Mouse (Mus musculus): ENCODE results near the gene Sgca.
A peak's percentile ranks its signal among the peaks of the same experiment; 100 is the strongest.

The Sgca gene

GRCm38 (mm10) chr11:95001584-95002347, 25.6 kb upstream of the Sgca start:
- DNase-seq (ENCODE audit: low spot score in 2 of 2): no peak

- peak in 1 of 2 experiments; percentile 79 for DNase-seq (ENCODE audit: low spot score in 2 of 2)
Measured at GRCm38 (mm10) chr11:95001058-95001457, 24.9 kb upstream of the Sgca start.

- DNase-seq (ENCODE audit: low spot score in 2 of 2): no peak
Measured at GRCm38 (mm10) chr11:95000548-95000947, 24.4 kb upstream of the Sgca start.

- DNase-seq (ENCODE audit: low spot score in 2 of 2): no peak
Measured at GRCm38 (mm10) chr11:95000128-95000527, 24.0 kb upstream of the Sgca start.

GRCm38 (mm10) chr11:94998041-94998531, 22.0 kb upstream of the Sgca start:
- peak in 1 of 2 experiments; percentile 66 for DNase-seq (ENCODE audit: low spot score in 2 of 2)

GRCm38 (mm10) chr11:94997596-94997995, 21.5 kb upstream of the Sgca start:
- DNase-seq (ENCODE audit: low spot score in 2 of 2): no peak

GRCm38 (mm10) chr11:94996984-94997383, 20.9 kb upstream of the Sgca start:
- no peak for DNase-seq (ENCODE audit: low spot score in 2 of 2)

- no peak for DNase-seq (ENCODE audit: low spot score in 2 of 2)
Measured at GRCm38 (mm10) chr11:94996101-94996500, 20.0 kb upstream of the Sgca start.

GRCm38 (mm10) chr11:94994947-94995772, 19.0 kb upstream of the Sgca start:
- no peak for DNase-seq (ENCODE audit: low spot score in 2 of 2)

- DNase-seq (ENCODE audit: low spot score in 2 of 2): no peak
Measured at GRCm38 (mm10) chr11:94994208-94994814, 18.2 kb upstream of the Sgca start.

- no peak for DNase-seq (ENCODE audit: low spot score in 2 of 2)
Measured at GRCm38 (mm10) chr11:94992754-94993606, 16.9 kb upstream of the Sgca start.

- DNase-seq (ENCODE audit: low spot score in 2 of 2): no peak
Measured at GRCm38 (mm10) chr11:94992480-94992753, 16.3 kb upstream of the Sgca start.

GRCm38 (mm10) chr11:94991641-94992479, 15.7 kb upstream of the Sgca start:
- no peak for DNase-seq (ENCODE audit: low spot score in 2 of 2)

GRCm38 (mm10) chr11:94990749-94991577, 14.8 kb upstream of the Sgca start, which contains the start of gene Ppp1r9b:
Gene Ppp1r9b (plus strand): TSS chr11:94991035.
- peak in 1 of 2 experiments; percentile 92 for DNase-seq (ENCODE audit: low spot score in 2 of 2)

- DNase-seq (ENCODE audit: low spot score in 2 of 2): no peak
Measured at GRCm38 (mm10) chr11:94990102-94990748, 14.1 kb upstream of the Sgca start.

GRCm38 (mm10) chr11:94989562-94990017, 13.5 kb upstream of the Sgca start:
- peak in 1 of 2 experiments; percentile 87 for DNase-seq (ENCODE audit: low spot score in 2 of 2)

GRCm38 (mm10) chr11:94988780-94989561, 12.8 kb upstream of the Sgca start:
- no peak for DNase-seq (ENCODE audit: low spot score in 2 of 2)

GRCm38 (mm10) chr11:94987851-94988250, 11.7 kb upstream of the Sgca start:
- no peak for DNase-seq (ENCODE audit: low spot score in 2 of 2)
